Mouse (Mus musculus) cerebellum, adult 2 months (tissue): ENCODE measurements around the gene Katnbl1.

Experiments used
- CTCF ChIP-seq: fragments of 200-500 bp; IDR thresholded peaks from 2 replicates; pipeline ENCODE4 v1.5.1; 2011; ENCODE audit warnings: low read depth, mild to moderate bottlenecking, control low read depth, low read length, moderate library complexity, borderline replicate concordance; ENCODE audit not compliant: insufficient read depth
- POLR2A ChIP-seq: fragments of 200-500 bp; IDR thresholded peaks from 2 replicates; pipeline ENCODE4 v1.6.1; 2011; ENCODE audit warnings: low read length, control low read depth, borderline replicate concordance; ENCODE audit not compliant: insufficient read depth

DNA sequence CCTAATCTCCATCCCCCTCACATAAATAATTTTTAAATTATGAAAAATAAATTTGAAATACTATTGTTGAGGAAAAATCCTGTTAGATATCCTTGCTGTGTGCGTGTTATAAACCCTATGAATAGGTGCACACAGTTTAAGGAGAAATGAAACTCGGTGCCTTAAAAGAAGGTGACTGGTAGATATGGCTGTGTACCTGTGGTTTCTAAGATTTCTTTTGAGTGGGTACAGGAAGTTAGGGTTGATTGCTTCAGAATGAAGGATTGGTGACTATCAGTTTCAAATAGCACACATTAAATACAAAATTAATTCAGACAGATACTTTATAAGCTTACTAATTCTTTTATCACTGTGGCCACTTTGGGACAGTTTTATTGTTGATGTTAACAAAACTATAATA is 58.6 kb downstream of the Katnbl1 start:
- TF ChIP-seq CTCF (no peak), POLR2A (no peak)
